Mouse (Mus musculus) E14TG2a.4 (cell line): ENCODE results near the gene Rbm7.

Source experiments
- CTCF ChIP-seq: conservative IDR thresholded peaks from 2 replicates; pipeline ENCODE4 v1.5.1; 2014; ENCODE audit warnings: low read length
- NANOG ChIP-seq: IDR thresholded peaks from 2 replicates; pipeline ENCODE4 v1.6.1; 2014; ENCODE audit warnings: borderline replicate concordance, low read length, mixed read lengths
- POU5F1 ChIP-seq: IDR thresholded peaks from 2 replicates; pipeline ENCODE4 v1.6.1; 2014; ENCODE audit warnings: low read length, borderline replicate concordance

- TF ChIP-seq CTCF: no peak
- no peak for TF ChIP-seq NANOG
- TF ChIP-seq POU5F1: no peak
These were observed 20.2 kb upstream of the Rbm7 start for GRCm38 (mm10) chr9:48515332-48515731.
